9 mouse cellular contexts compared by ENCODE assay signal in the genomic region with DNA sequence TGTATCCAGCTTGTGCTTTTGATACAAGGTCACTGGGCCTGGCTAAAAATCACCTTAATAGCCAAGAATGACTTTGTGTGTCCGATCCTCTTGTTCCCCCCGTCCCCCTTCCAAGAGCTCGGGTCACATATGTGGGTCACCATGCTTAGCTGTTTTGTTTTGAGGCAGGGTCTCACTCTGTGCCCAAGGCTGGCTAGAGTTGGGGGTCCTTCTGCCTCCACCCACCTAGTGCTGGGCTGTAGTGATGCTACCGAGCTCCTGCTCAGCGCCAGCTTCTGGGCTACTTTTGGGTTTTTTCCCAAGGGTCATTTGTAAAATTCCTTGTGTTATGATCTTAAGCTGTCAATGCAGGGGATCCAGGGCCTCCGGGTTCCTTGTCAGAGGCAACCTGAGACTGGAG. TPM values are rescaled to one million over a fixed set of nuclear protein-coding genes. Genes with fewer than 3 reads are reported as not detected.
A peak's percentile ranks its signal among the peaks of the same experiment; 100 is the strongest.
DNase-seq lines count a peak whose midpoint lies in the region; ATAC-seq and TF ChIP-seq lines count a peak whose summit lies in the region.
"Had no signal": no experiment of that assay in that cellular context is flagged by ENCODE, and none has a peak within 500 bp of the region (broad histone marks: within the 10 kb centered on the region; RNA-seq: fewer than 3 reads in every experiment).

No protein-coding gene starts in this region.

- H3K4me2 ChIP-seq in lung, embryonic 15.5 days, result 0 out of 2 replicates have a peak overlapping the region, but pooled peaks have one; percentile 82
- peak overlapping the region; percentile 40; the same call in 1 of the 2 replicates for H3K4me2 ChIP-seq in limb, embryonic 14.5 days (replicated peaks; ENCODE audit: low read depth, low read length, severe bottlenecking)
- H3K4me2 ChIP-seq in stomach, embryonic 15.5 days, result peak overlapping the region; percentile 11; the same call in 1 of the 2 replicates

- peaks cover 3% of the 10 kb centered on the region; the same call in 1 of the 2 replicates for H3K36me3 ChIP-seq in lung, embryonic 15.5 days
- peaks cover 4% of the 10 kb centered on the region; the same call in 1 of the 2 replicates for H3K36me3 ChIP-seq in limb, embryonic 14.5 days (ENCODE audit: control insufficient read depth, insufficient read depth, low read length)
- no peaks in the 10 kb centered on the region for H3K36me3 ChIP-seq in stomach, embryonic 15.5 days

- ATAC-seq in lung, embryonic 15.5 days (ENCODE audit: borderline replicate concordance, extremely low read depth, low FRiP score, low TSS enrichment), result no peak
- no peak for ATAC-seq in limb, embryonic 14.5 days (ENCODE audit: low FRiP score, low read depth)
- ATAC-seq in stomach, embryonic 15.5 days (ENCODE audit: insufficient read depth, low FRiP score, low read depth), result no peak

- H3K9me3 ChIP-seq in lung, embryonic 15.5 days, result no peaks in the 10 kb centered on the region
- H3K9me3 ChIP-seq in limb, embryonic 14.5 days (ENCODE audit: control insufficient read depth, low read length), result no peaks in the 10 kb centered on the region
- H3K9me3 ChIP-seq in stomach, embryonic 15.5 days, result no peaks in the 10 kb centered on the region

- no peak overlapping the region for H3K4me3 ChIP-seq in gastrocnemius, adult 2 months
- no peak overlapping the region for H3K4me3 ChIP-seq in lung, embryonic 15.5 days
- H3K4me3 ChIP-seq in limb, embryonic 14.5 days (replicated peaks; ENCODE audit: low read length), result peak overlapping the region; percentile 5; the same call in 1 of the 2 replicates
- no peak overlapping the region for H3K4me3 ChIP-seq in stomach, embryonic 15.5 days (replicated peaks)

- 55% methylated on average over 6 of the region's 6 CpGs for WGBS in lung, embryonic 15.5 days
- WGBS in limb, embryonic 14.5 days, result 57% methylated on average over 6 of the region's 6 CpGs
- WGBS in stomach, embryonic 15.5 days, result 55% methylated on average over 6 of the region's 6 CpGs

- no peak for TF ChIP-seq POLR2A in limb, embryonic 14.5 days (IDR thresholded peaks at IDR 0.05; ENCODE audit: borderline replicate concordance, extremely low read depth, insufficient read depth, insufficient read length)

- no peaks in the 10 kb centered on the region for H3K27me3 ChIP-seq in lung, embryonic 15.5 days
- no peaks in the 10 kb centered on the region for H3K27me3 ChIP-seq in limb, embryonic 14.5 days (ENCODE audit: control insufficient read depth, insufficient read depth, low read length)
- no peaks in the 10 kb centered on the region for H3K27me3 ChIP-seq in stomach, embryonic 15.5 days (replicated peaks)

- peaks cover 40% of the 10 kb centered on the region for H3K4me1 ChIP-seq in lung, embryonic 15.5 days
- H3K4me1 ChIP-seq in limb, embryonic 14.5 days (ENCODE audit: control insufficient read depth, insufficient read depth, low read length), result peaks cover 23% of the 10 kb centered on the region
- peaks cover 23% of the 10 kb centered on the region for H3K4me1 ChIP-seq in stomach, embryonic 15.5 days

- DNase-seq in gastrocnemius, adult 2 months, result no peak
- DNase-seq in gastrocnemius, postnatal 10 days, result no peak
- no peak for DNase-seq in lung, postnatal 10 days
- no peak for DNase-seq in limb, embryonic 14.5 days (ENCODE audit: low spot score)
- no peak for DNase-seq in layer of hippocampus, adult 9-10 months (ENCODE audit: low spot score)
- DNase-seq in B cell, adult 2 months, result no peak
- DNase-seq: thymus, adult 2 months had no signal

- peak overlapping the region; percentile 44; the same call in 1 of the 2 replicates for H3K27ac ChIP-seq in gastrocnemius, adult 2 months
- H3K27ac ChIP-seq in lung, embryonic 15.5 days, result no peak overlapping the region
- H3K27ac ChIP-seq in limb, embryonic 14.5 days (replicated peaks; ENCODE audit: low read depth, low read length), result peak overlapping the region; percentile 75; the same call in 1 of the 2 replicates
- H3K27ac ChIP-seq in stomach, embryonic 15.5 days, result no peak overlapping the region

- TF ChIP-seq CTCF in gastrocnemius, adult 2 months (IDR thresholded peaks at IDR 0.05), result no peak

- intact Hi-C loops in gastrocnemius, adult 2 months (cut with DNase I), result no loop called here

- H3K9ac ChIP-seq in lung, embryonic 15.5 days, result peak overlapping the region; percentile 3
- H3K9ac ChIP-seq in limb, embryonic 14.5 days (ENCODE audit: low read depth, low read length, severe bottlenecking), result 0 out of 2 replicates have a peak overlapping the region, but pooled peaks have one; percentile 43
- H3K9ac ChIP-seq in stomach, embryonic 15.5 days, result no peak overlapping the region

RNA-seq across cellular contexts. Expression of a gene that starts 2.4 kb away (rescaled TPM):
- total RNA-seq in gastrocnemius, adult 2 months (2021), result 10 to 100 TPM; 48.9 to 86.1 TPM
- total RNA-seq in gastrocnemius, postnatal 10 days (2021), result 100 to 1,000 TPM in 1 of 2 experiments, 10 to 100 TPM in 1; 95.1 to 101 TPM
- 164 and 165 TPM in 2 replicates for polyA plus RNA-seq in lung, embryonic 15.5 days (2015; fragmentation: Nextera tagmentation; extraction: Ambion mirVana)
- 142 and 168 TPM in 2 replicates for polyA plus RNA-seq in limb, embryonic 14.5 days (2012; rRNA removed)
- polyA plus RNA-seq in limb, embryonic 14.5 days (2014; fragmentation: Nextera tagmentation; extraction: Ambion mirVana), result 74.5 and 87.6 TPM in 2 replicates
- 128 and 137 TPM in 2 replicates for polyA plus RNA-seq in stomach, embryonic 15.5 days (2015; fragmentation: Nextera tagmentation; extraction: Ambion mirVana)

RNA-seq across cellular contexts. Expression of a gene that starts 2.6 kb away (rescaled TPM):
- total RNA-seq in gastrocnemius, adult 2 months (2021), result 100 to 1,000 TPM; 362 to 422 TPM
- total RNA-seq in gastrocnemius, postnatal 10 days (2021), result 100 to 1,000 TPM; 228 to 262 TPM
- 32.0 and 34.1 TPM in 2 replicates for polyA plus RNA-seq in lung, embryonic 15.5 days (2015; fragmentation: Nextera tagmentation; extraction: Ambion mirVana)
- 25.0 and 31.0 TPM in 2 replicates for polyA plus RNA-seq in limb, embryonic 14.5 days (2012; rRNA removed)
- 33.4 and 36.1 TPM in 2 replicates for polyA plus RNA-seq in limb, embryonic 14.5 days (2014; fragmentation: Nextera tagmentation; extraction: Ambion mirVana)
- 22.2 and 24.2 TPM in 2 replicates for polyA plus RNA-seq in stomach, embryonic 15.5 days (2015; fragmentation: Nextera tagmentation; extraction: Ambion mirVana)

RNA-seq across cellular contexts. Expression of a gene that starts 26.2 kb away (rescaled TPM):
- 1 to 10 TPM; 5.3 to 6.1 TPM for total RNA-seq in gastrocnemius, adult 2 months (2021)
- total RNA-seq in gastrocnemius, postnatal 10 days (2021), result 10 to 100 TPM; 10.9 to 14.3 TPM
- polyA plus RNA-seq in lung, embryonic 15.5 days (2015; fragmentation: Nextera tagmentation; extraction: Ambion mirVana), result 37.7 and 46.9 TPM in 2 replicates
- 49.8 and 71.3 TPM in 2 replicates for polyA plus RNA-seq in limb, embryonic 14.5 days (2012; rRNA removed)
- 30.9 and 31.8 TPM in 2 replicates for polyA plus RNA-seq in limb, embryonic 14.5 days (2014; fragmentation: Nextera tagmentation; extraction: Ambion mirVana)
- 42.5 and 45.5 TPM in 2 replicates for polyA plus RNA-seq in stomach, embryonic 15.5 days (2015; fragmentation: Nextera tagmentation; extraction: Ambion mirVana)

RNA-seq across cellular contexts. Expression of a gene that starts 54.2 kb away (rescaled TPM):
- total RNA-seq in gastrocnemius, adult 2 months (2021), result 10 to 100 TPM; 15.5 to 39.0 TPM
- 10 to 100 TPM; 19.4 to 31.1 TPM for total RNA-seq in gastrocnemius, postnatal 10 days (2021)
- polyA plus RNA-seq in lung, embryonic 15.5 days (2015; fragmentation: Nextera tagmentation; extraction: Ambion mirVana), result 21.2 and 24.2 TPM in 2 replicates
- 28.9 and 37.3 TPM in 2 replicates for polyA plus RNA-seq in limb, embryonic 14.5 days (2012; rRNA removed)
- polyA plus RNA-seq in limb, embryonic 14.5 days (2014; fragmentation: Nextera tagmentation; extraction: Ambion mirVana), result 20.5 and 21.7 TPM in 2 replicates
- polyA plus RNA-seq in stomach, embryonic 15.5 days (2015; fragmentation: Nextera tagmentation; extraction: Ambion mirVana), result 20.8 and 24.3 TPM in 2 replicates

RNA-seq across cellular contexts. Expression of a gene that starts 55.8 kb away (rescaled TPM):
- total RNA-seq in gastrocnemius, adult 2 months (2021), result 1 to 10 TPM in 1 of 2 experiments, under 1 TPM in 1; 0.97 to 1.1 TPM
- total RNA-seq in gastrocnemius, postnatal 10 days (2021), result 1 to 10 TPM; 4.8 to 7.4 TPM
- polyA plus RNA-seq in lung, embryonic 15.5 days (2015; fragmentation: Nextera tagmentation; extraction: Ambion mirVana), result 2.0 and 2.8 TPM in 2 replicates
- polyA plus RNA-seq in limb, embryonic 14.5 days (2012; rRNA removed), result 31.0 and 47.8 TPM in 2 replicates
- polyA plus RNA-seq in limb, embryonic 14.5 days (2014; fragmentation: Nextera tagmentation; extraction: Ambion mirVana), result 3.9 and 7.5 TPM in 2 replicates
- 3.2 and 3.3 TPM in 2 replicates for polyA plus RNA-seq in stomach, embryonic 15.5 days (2015; fragmentation: Nextera tagmentation; extraction: Ambion mirVana)

Comparison
In these comparisons a context has a peak if more than half of its experiments do, and no peak if none do; other contexts are left out.
1. H3K27ac ChIP-seq: peak in gastrocnemius, adult 2 months (single experiment) and limb, embryonic 14.5 days (single experiment); none in lung, embryonic 15.5 days (single experiment) and stomach, embryonic 15.5 days (single experiment).
2. H3K4me2 ChIP-seq: peak in every context shown above with its lines; median percentile 82 in lung, embryonic 15.5 days; 40 in limb, embryonic 14.5 days; 11 in stomach, embryonic 15.5 days.